Mouse (Mus musculus) layer of hippocampus, adult 8-10 months (tissue): Measurements from ENCODE around the gene Asb2. TPM values are rescaled to one million over a fixed set of nuclear protein-coding genes. Genes with fewer than 3 reads are reported as not detected.

Experiments
- DNase-seq, 2 experiments: peaks; one replicate each; pipeline ENCODE4 v3.0.0; 2022; ENCODE audit warnings: low spot score in 2 of 2
- total RNA-seq, 4 experiments: library from RNA; stranded (reverse); gene quantifications; 2 replicates each; pipeline ENCODE4 v1.2.4; 2022

Asb2 gene
- total RNA-seq, 4 experiments from 2014 or later: 2.3 to 3.4 (median 2.6) TPM

DNA sequence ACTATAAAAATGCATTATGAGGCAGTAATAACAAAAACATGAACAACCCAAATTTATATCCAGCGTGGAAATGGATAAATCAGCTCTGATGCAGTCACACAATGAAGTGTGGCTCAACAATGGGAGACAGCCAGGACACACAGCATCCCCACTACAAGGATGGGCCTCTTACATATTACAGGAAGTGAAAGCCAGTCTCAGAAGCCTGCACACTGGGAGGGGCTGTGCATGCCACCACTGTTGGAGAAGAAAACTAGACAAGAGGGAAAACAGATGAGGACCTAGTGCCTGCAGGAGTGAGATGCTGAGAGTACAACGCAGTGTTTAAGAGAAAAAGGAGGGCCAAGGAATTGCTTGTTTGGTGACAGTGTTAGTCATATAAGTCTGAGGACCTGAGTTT, 82.1 kb downstream of the Asb2 start:
- no peak for DNase-seq

DNA sequence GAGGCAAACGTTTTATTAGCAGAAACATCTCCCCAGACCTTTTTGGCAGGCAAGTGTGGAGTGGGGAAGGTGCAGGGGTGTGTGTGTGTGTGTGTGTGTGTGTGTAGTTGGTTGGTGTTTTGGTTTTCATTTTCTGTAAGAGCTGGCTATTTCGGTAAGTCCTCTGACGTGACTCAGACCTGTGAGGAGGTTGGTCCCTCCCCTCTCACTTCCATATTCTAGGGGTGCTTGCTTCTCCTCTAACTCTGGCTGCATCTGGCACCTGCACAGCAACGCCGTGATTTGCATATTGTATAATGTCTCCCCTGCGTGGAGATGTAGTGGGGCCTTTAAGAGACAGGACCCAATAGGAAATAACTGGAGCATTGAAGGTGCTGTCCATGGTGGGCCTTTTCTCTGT, 82.8 kb downstream of the Asb2 start:
- no peak for DNase-seq

DNA sequence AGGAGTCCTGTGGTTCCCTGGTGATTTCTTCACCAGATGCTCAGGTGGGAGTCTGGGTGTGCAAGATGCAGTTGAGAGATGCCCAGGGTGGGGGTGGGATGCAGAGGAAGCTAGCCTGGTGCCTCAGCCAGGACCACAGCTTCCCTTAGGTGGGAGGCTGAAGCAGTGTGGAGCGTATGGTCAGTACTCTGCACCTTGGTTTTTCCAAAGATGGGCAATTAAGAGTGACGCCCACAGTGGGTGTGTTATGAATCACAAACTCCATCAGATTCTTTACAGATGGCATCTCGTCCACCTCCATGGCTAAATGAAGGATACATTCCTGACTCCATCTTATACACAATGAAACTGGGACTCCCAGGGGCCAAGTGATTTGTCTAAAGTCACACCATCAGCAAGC, 83.6 kb downstream of the Asb2 start:
- DNase-seq: no peak

Other genes starting within 250 kb of the Asb2 start
- gene Prima1, start 113.9 kb downstream of the Asb2 start, total RNA-seq: 1 to 10 TPM; 4.1 to 7.1 (median 5.0) TPM
- gene Fam181a, start 45.0 kb downstream of the Asb2 start, total RNA-seq: 1 to 10 TPM; 2.0 to 3.3 (median 2.3) TPM
- 10 to 100 TPM; 26.6 to 51.6 (median 39.1) TPM for gene Otub2, start 32.7 kb upstream of the Asb2 start, total RNA-seq
- gene 9330161L09Rik, start 51.8 kb upstream of the Asb2 start, total RNA-seq: 1 to 10 TPM; 1.9 to 4.8 (median 2.9) TPM
- 100 to 1,000 TPM; 232 to 260 (median 242) TPM for gene Ddx24, start 69.8 kb upstream of the Asb2 start, total RNA-seq
- gene Ifi27, start 78.2 kb upstream of the Asb2 start, total RNA-seq: 100 to 1,000 TPM; 117 to 188 (median 137) TPM
- 10 to 100 TPM in 1 of 4 experiments, 1 to 10 TPM in 2, not detected in 1; 2.8 to 33.0 (median 8.6) TPM for gene Ifi27l2a, start 87.7 kb upstream of the Asb2 start, total RNA-seq
- gene Ifi27l2b, start 101.2 kb upstream of the Asb2 start, total RNA-seq: not detected
- gene Ppp4r4, start 176.3 kb upstream of the Asb2 start, total RNA-seq: 10 to 100 TPM; 37.8 to 51.4 (median 42.4) TPM